Mouse (Mus musculus): ENCODE results near the gene Rabep1. TPM values are rescaled to one million over a fixed set of nuclear protein-coding genes. Genes with fewer than 3 reads are reported as not detected.
A peak's percentile ranks its signal among the peaks of the same experiment; 100 is the strongest.

Gene Rabep1
- polyA plus RNA-seq, 1 experiment from 2014 or later: 32.6 TPM

GRCm38 (mm10) chr11:70973947-70974346 lies 129.4 kb downstream of the Rabep1 start:
- Histone ChIP-seq H3K4me2 (no peak overlapping the region), H3K36me3 (ENCODE audit: insufficient read depth) (peaks cover 66% of the 10 kb centered on the region), H3K27me3 (ENCODE audit: insufficient read depth, low read length) (no peaks in the 10 kb centered on the region), H3K4me3 (ENCODE audit: low read depth, low read length) (no peak overlapping the region), H3K27ac (ENCODE audit: low read depth) (no peak overlapping the region), H3K9ac (no peak overlapping the region), H3K9me3 (ENCODE audit: low read depth, low read length) (no peaks in the 10 kb centered on the region), H3K4me1 (ENCODE audit: insufficient read depth) (peaks cover 3% of the 10 kb centered on the region; the same call in 1 of the 2 replicates)
- WGBS: 66% methylated on average over 4 of the region's 4 CpGs
- TF ChIP-seq CTCF (IDR thresholded peaks at IDR 0.05; ENCODE audit: low read depth): peak; percentile 53
- ATAC-seq (ENCODE audit: insufficient read depth) (no peak), DNase-seq (peak; percentile 21)

- WGBS: 65% methylated on average over 2 of the region's 2 CpGs
- Histone ChIP-seq H3K9ac (no peak overlapping the region), H3K27ac (ENCODE audit: low read depth) (no peak overlapping the region), H3K27me3 (ENCODE audit: insufficient read depth, low read length) (no peaks in the 10 kb centered on the region), H3K4me3 (ENCODE audit: low read depth, low read length) (no peak overlapping the region), H3K9me3 (ENCODE audit: low read depth, low read length) (no peaks in the 10 kb centered on the region), H3K36me3 (ENCODE audit: insufficient read depth) (peaks cover 78% of the 10 kb centered on the region), H3K4me2 (no peak overlapping the region), H3K4me1 (ENCODE audit: insufficient read depth) (peaks cover 3% of the 10 kb centered on the region; the same call in 1 of the 2 replicates)
- DNase-seq (no peak), ATAC-seq (ENCODE audit: insufficient read depth) (no peak)
- no peak for TF ChIP-seq CTCF (IDR thresholded peaks at IDR 0.05; ENCODE audit: low read depth)
These were observed 130.6 kb downstream of the Rabep1 start for GRCm38 (mm10) chr11:70975193-70975592.

GRCm38 (mm10) chr11:70977293-70977692 lies 132.7 kb downstream of the Rabep1 start:
- WGBS: 82% methylated on average over 6 of the region's 6 CpGs
- Histone ChIP-seq H3K36me3 (ENCODE audit: insufficient read depth) (peaks cover 86% of the 10 kb centered on the region), H3K4me3 (ENCODE audit: low read depth, low read length) (no peak overlapping the region), H3K4me1 (ENCODE audit: insufficient read depth) (peaks cover 3% of the 10 kb centered on the region; the same call in 1 of the 2 replicates), H3K4me2 (no peak overlapping the region), H3K9ac (no peak overlapping the region), H3K9me3 (ENCODE audit: low read depth, low read length) (no peaks in the 10 kb centered on the region), H3K27me3 (ENCODE audit: insufficient read depth, low read length) (no peaks in the 10 kb centered on the region), H3K27ac (ENCODE audit: low read depth) (no peak overlapping the region)
- TF ChIP-seq CTCF (IDR thresholded peaks at IDR 0.05; ENCODE audit: low read depth): no peak
- ATAC-seq (ENCODE audit: insufficient read depth) (no peak), DNase-seq (no peak)

- H3K9me3 ChIP-seq (ENCODE audit: low read depth, low read length): no peaks in the 10 kb centered on the region
- no peaks in the 10 kb centered on the region for H3K27me3 ChIP-seq (ENCODE audit: insufficient read depth, low read length)
- no peak for DNase-seq
- H3K36me3 ChIP-seq (ENCODE audit: insufficient read depth): peaks cover 76% of the 10 kb centered on the region
- no peak overlapping the region for H3K4me3 ChIP-seq (ENCODE audit: low read depth, low read length)
- peaks cover 3% of the 10 kb centered on the region; the same call in 1 of the 2 replicates for H3K4me1 ChIP-seq (ENCODE audit: insufficient read depth)
- no peak overlapping the region for H3K4me2 ChIP-seq
- WGBS: 88% methylated on average over 6 of the region's 6 CpGs
- H3K9ac ChIP-seq: no peak overlapping the region
- ATAC-seq (ENCODE audit: insufficient read depth): no peak
- H3K27ac ChIP-seq (ENCODE audit: low read depth): no peak overlapping the region
- TF ChIP-seq CTCF (IDR thresholded peaks at IDR 0.05; ENCODE audit: low read depth): no peak
These were observed 135.7 kb downstream of the Rabep1 start for GRCm38 (mm10) chr11:70980232-70980631.

GRCm38 (mm10) chr11:70980751-70981510 lies 136.4 kb downstream of the Rabep1 start:
- no peak for TF ChIP-seq CTCF (IDR thresholded peaks at IDR 0.05; ENCODE audit: low read depth)
- H3K27ac ChIP-seq (ENCODE audit: low read depth): no peak overlapping the region
- ATAC-seq (ENCODE audit: insufficient read depth) (no peak), DNase-seq (no peak)
- peak overlapping the region; percentile 98; the same call in 1 of the 2 replicates for H3K4me3 ChIP-seq (ENCODE audit: low read depth, low read length)
- H3K27me3 ChIP-seq (ENCODE audit: insufficient read depth, low read length): no peaks in the 10 kb centered on the region
- H3K4me1 ChIP-seq (ENCODE audit: insufficient read depth): peaks cover 3% of the 10 kb centered on the region; the same call in 1 of the 2 replicates
- WGBS: 90% methylated on average over 14 of the region's 14 CpGs
- H3K9ac ChIP-seq: no peak overlapping the region
- H3K36me3 ChIP-seq (ENCODE audit: insufficient read depth): peaks cover 76% of the 10 kb centered on the region
- H3K4me2 ChIP-seq: peak overlapping the region; percentile 71
- H3K9me3 ChIP-seq (ENCODE audit: low read depth, low read length): no peaks in the 10 kb centered on the region

- Histone ChIP-seq H3K27me3 (ENCODE audit: insufficient read depth, low read length) (no peaks in the 10 kb centered on the region), H3K4me1 (ENCODE audit: insufficient read depth) (peaks cover 3% of the 10 kb centered on the region; the same call in 1 of the 2 replicates), H3K4me3 (ENCODE audit: low read depth, low read length) (peak overlapping the region; percentile 98), H3K27ac (ENCODE audit: low read depth) (no peak overlapping the region), H3K36me3 (ENCODE audit: insufficient read depth) (peaks cover 76% of the 10 kb centered on the region), H3K9me3 (ENCODE audit: low read depth, low read length) (no peaks in the 10 kb centered on the region), H3K4me2 (peak overlapping the region; percentile 71), H3K9ac (peak overlapping the region; percentile 92)
- TF ChIP-seq CTCF (IDR thresholded peaks at IDR 0.05; ENCODE audit: low read depth): no peak
- ATAC-seq (ENCODE audit: insufficient read depth): no peak
- DNase-seq: no peak
- 7% methylated on average over 12 of the region's 12 CpGs for WGBS
These were observed 137.5 kb downstream of the Rabep1 start for GRCm38 (mm10) chr11:70982030-70982429.

- peaks cover 76% of the 10 kb centered on the region for H3K36me3 ChIP-seq (ENCODE audit: insufficient read depth)
- no peaks in the 10 kb centered on the region for H3K9me3 ChIP-seq (ENCODE audit: low read depth, low read length)
- under 1% methylated on average over 60 of the region's 64 CpGs for whole genome bisulfite sequencing
- H3K27me3 ChIP-seq (ENCODE audit: insufficient read depth, low read length): no peaks in the 10 kb centered on the region
- H3K4me1 ChIP-seq (ENCODE audit: insufficient read depth): peaks cover 3% of the 10 kb centered on the region; the same call in 1 of the 2 replicates
- ATAC-seq (ENCODE audit: insufficient read depth) (peak; percentile 96), DNase-seq (peak; percentile 95)
- peak within 1 kb of the TSS; percentile 71 for H3K4me2 ChIP-seq
- peak within 1 kb of the TSS; percentile 92 for H3K9ac ChIP-seq
- peak; percentile 94 for TF ChIP-seq CTCF (IDR thresholded peaks at IDR 0.05; ENCODE audit: low read depth)
- H3K27ac ChIP-seq (ENCODE audit: low read depth): peak within 1 kb of the TSS; percentile 58; the same call in 1 of the 2 replicates
- peak within 1 kb of the TSS; percentile 98 for H3K4me3 ChIP-seq (ENCODE audit: low read depth, low read length)
These were observed 138.1 kb downstream of the Rabep1 start, which contains the start of gene C1qbp for GRCm38 (mm10) chr11:70982557-70983228. TSS of gene C1qbp (minus strand) at chr11:70983026.

Other genes with a start within 250 kb of the Rabep1 start
- gene 4930544D05Rik, start 228.9 kb upstream of the Rabep1 start, polyA plus RNA-seq (2014; fragmentation: Nextera tagmentation; extraction: Ambion mirVana): not detected in 2 replicates
- gene Chrne, start 225.6 kb upstream of the Rabep1 start, polyA plus RNA-seq (2014; fragmentation: Nextera tagmentation; extraction: Ambion mirVana): not detected in 2 replicates
- 0.81 and 1.1 TPM in 2 replicates for gene Gp1ba, start 205.7 kb upstream of the Rabep1 start, polyA plus RNA-seq (2014; fragmentation: Nextera tagmentation; extraction: Ambion mirVana)
- 97.0 and 98.8 TPM in 2 replicates for gene Rnf167, start 197.5 kb upstream of the Rabep1 start, polyA plus RNA-seq (2014; fragmentation: Nextera tagmentation; extraction: Ambion mirVana)
- 128 and 133 TPM in 2 replicates for gene Slc25a11, start 197.3 kb upstream of the Rabep1 start, polyA plus RNA-seq (2014; fragmentation: Nextera tagmentation; extraction: Ambion mirVana)
- gene Pfn1, start 190.1 kb upstream of the Rabep1 start, polyA plus RNA-seq (2014; fragmentation: Nextera tagmentation; extraction: Ambion mirVana): 2,124 and 2,138 TPM in 2 replicates
- 12.7 and 19.6 TPM in 2 replicates for gene Eno3, start 187.6 kb upstream of the Rabep1 start, polyA plus RNA-seq (2014; fragmentation: Nextera tagmentation; extraction: Ambion mirVana)
- gene Spag7, start 175.4 kb upstream of the Rabep1 start, polyA plus RNA-seq (2014; fragmentation: Nextera tagmentation; extraction: Ambion mirVana): 141 and 167 TPM in 2 replicates
- 15.3 and 16.2 TPM in 2 replicates for gene Camta2, start 156.7 kb upstream of the Rabep1 start, polyA plus RNA-seq (2014; fragmentation: Nextera tagmentation; extraction: Ambion mirVana)
- 1.1 and 1.5 TPM in 2 replicates for gene Inca1, start 144.6 kb upstream of the Rabep1 start, polyA plus RNA-seq (2014; fragmentation: Nextera tagmentation; extraction: Ambion mirVana)
- gene Kif1c, start 144.2 kb upstream of the Rabep1 start, polyA plus RNA-seq (2014; fragmentation: Nextera tagmentation; extraction: Ambion mirVana): 12.4 and 13.7 TPM in 2 replicates
- gene Zfp3, start 80.6 kb upstream of the Rabep1 start, polyA plus RNA-seq (2014; fragmentation: Nextera tagmentation; extraction: Ambion mirVana): 4.0 and 4.2 TPM in 2 replicates
- gene Scimp, start 32.2 kb upstream of the Rabep1 start, polyA plus RNA-seq (2014; fragmentation: Nextera tagmentation; extraction: Ambion mirVana): not detected in 2 replicates
- 126 and 135 TPM in 2 replicates for gene Nup88, start 125.2 kb downstream of the Rabep1 start, polyA plus RNA-seq (2014; fragmentation: Nextera tagmentation; extraction: Ambion mirVana)
- 64.7 and 69.7 TPM in 2 replicates for gene Rpain, start 125.4 kb downstream of the Rabep1 start, polyA plus RNA-seq (2014; fragmentation: Nextera tagmentation; extraction: Ambion mirVana)
- gene C1qbp, start 138.2 kb downstream of the Rabep1 start, polyA plus RNA-seq (2014; fragmentation: Nextera tagmentation; extraction: Ambion mirVana): 264 and 276 TPM in 2 replicates
- gene Dhx33, start 159.7 kb downstream of the Rabep1 start, polyA plus RNA-seq (2014; fragmentation: Nextera tagmentation; extraction: Ambion mirVana): 27.2 and 27.7 TPM in 2 replicates
- 43.4 and 48.2 TPM in 2 replicates for gene Mis12, start 174.8 kb downstream of the Rabep1 start, polyA plus RNA-seq (2014; fragmentation: Nextera tagmentation; extraction: Ambion mirVana)
- gene Derl2, start 175.1 kb downstream of the Rabep1 start, polyA plus RNA-seq (2014; fragmentation: Nextera tagmentation; extraction: Ambion mirVana): 42.7 and 51.9 TPM in 2 replicates
- gene 6330403K07Rik, start 188.7 kb downstream of the Rabep1 start, polyA plus RNA-seq (2014; fragmentation: Nextera tagmentation; extraction: Ambion mirVana): 42.3 and 44.6 TPM in 2 replicates

Measured in lung, embryonic 14.5 days (tissue).